Mouse (Mus musculus) left cerebral cortex, adult 8-10 months (tissue): ENCODE data around the gene Cox5a. TPM values are rescaled to one million over a fixed set of nuclear protein-coding genes. Genes with fewer than 3 reads are reported as not detected.

Experiments
- DNase-seq, 2 experiments: peaks; one replicate each; pipeline ENCODE4 v3.0.0; 2022; ENCODE audit warnings: low spot score in 2 of 2
- total RNA-seq, 4 experiments: library from RNA; stranded (reverse); gene quantifications; 2 replicates each; pipeline ENCODE4 v1.2.4; 2022

The Cox5a gene
- total RNA-seq, 4 experiments from 2014 or later = 378 to 411 (median 394) TPM

DNA sequence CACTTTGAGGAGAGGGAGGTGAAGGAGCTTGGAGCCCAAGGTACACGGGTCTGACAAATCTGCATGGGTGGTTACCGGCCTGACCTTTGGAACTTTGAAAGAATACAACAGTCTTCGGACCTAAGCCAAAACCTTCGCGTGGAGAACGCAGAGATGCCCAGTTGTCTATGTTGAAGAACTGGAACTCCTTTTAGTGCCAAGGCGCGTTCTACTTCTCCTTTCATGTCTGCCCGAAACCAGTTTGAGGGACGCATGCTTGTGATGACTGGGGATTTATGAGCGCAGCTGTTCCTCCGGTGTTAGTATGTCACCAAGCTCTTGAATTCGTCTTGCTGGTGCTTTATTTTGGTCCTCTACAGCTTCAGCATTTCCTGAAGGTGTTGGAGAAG lies 40.6 kb downstream of the Cox5a start:
- no peak for DNase-seq

DNA sequence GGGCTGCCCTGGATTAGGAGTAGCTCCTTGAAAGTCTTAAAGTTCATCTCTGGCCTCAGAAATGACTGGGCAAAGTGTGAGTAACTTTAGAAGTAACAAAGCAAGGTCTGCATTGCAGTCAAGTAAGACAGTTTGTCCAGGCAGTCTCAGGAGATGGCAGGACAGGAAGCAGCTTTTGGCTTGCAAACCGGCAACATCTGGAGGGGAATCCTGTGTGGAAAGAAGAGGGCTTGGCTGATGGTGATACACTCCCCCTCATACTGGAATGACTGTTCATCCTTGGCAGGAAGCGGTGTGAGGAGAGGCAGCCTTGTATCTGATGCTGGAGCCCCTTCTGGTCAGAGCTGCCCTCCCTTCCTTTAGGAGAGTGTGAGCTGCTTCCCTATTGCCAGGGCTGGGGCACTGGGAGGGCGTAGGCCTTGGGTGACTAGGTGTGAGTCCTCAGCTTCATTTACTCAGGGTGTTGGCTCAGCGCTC lies 41.9 kb downstream of the Cox5a start:
- DNase-seq = no peak

DNA sequence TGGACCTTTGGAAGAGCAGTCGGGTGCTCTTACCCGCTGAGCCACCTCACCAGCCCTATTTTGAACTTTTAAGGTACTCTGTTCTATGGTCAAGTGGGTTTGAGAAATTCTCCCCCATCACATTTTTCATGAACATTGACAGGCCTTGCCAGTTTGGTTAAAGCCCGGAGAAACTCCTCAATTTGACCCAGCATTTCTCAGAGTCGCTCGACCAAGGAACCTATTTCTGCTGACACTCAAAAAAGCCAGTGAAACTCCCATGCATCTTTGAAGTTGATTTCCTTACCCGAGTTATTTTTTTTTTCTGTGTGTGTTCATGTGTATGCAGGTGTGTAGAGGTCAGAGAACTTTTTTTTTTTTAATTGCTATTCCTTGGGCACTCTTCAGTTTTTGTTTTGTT lies 43.5 kb downstream of the Cox5a start:
- DNase-seq = no peak

DNA sequence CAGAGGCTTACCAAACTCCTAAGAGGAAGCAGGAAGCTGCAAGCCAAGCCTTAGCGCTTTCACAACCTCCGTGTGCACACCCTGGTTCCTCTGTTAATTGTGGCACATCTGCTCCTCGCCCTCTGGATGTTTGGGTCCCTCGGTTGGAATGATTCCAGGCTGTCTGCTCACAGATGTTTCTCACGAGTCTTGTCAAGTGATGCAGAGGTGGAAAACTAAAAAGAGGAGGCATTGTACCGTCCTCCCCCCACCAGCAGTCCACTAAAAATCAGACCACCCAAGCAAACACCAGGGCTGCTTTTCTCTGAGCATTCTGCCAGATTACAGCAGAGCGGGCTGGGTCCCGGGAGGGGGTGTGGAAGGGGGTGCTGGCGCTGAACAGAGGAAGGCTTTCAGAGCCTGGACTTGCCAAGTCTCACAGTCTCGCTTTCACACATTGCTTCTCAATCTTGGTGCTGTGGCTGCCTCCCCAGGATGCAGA lies 44.7 kb downstream of the Cox5a start:
- DNase-seq = peak in 1 of 2 experiments; percentile 70

DNA sequence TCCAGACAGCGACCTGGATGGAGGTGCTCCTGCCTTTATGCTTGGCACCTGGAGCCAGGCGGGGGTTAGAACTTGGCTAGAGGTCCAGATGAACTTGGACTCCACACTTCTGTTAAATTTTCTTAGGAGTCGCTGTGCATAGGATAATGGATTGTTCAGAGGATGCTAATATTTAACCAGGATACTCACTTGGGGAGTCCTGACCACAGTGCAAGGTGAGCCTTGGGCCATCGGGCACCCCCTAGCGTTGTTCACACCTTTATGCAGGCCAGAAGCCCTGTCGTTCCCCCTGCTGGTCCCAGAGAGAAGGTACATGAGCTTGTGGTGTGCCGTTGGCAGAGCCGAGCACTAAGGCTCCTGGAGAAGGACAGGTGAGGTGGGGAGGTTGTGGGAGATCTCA lies 45.8 kb downstream of the Cox5a start:
- DNase-seq = no peak

DNA sequence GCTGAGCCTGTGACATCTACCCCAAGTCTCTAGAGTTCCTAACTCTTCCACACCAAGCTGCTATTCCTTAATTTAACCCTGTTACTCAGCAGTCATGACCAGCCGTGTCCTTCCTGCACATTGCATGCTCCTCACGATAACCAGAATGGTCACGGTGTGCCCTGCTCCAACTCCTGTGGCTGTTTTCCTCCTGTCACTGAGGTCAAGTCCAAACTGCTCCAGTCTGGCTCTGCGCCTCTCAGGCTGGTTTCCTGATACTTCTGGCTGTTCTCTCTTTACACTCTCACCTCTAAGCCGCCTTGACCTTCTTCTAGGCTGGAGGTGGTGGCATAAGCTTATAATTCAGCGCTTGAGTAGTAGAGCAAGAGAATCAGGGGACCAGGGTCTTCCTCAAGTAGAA lies 47.4 kb downstream of the Cox5a start:
- DNase-seq = no peak

DNA sequence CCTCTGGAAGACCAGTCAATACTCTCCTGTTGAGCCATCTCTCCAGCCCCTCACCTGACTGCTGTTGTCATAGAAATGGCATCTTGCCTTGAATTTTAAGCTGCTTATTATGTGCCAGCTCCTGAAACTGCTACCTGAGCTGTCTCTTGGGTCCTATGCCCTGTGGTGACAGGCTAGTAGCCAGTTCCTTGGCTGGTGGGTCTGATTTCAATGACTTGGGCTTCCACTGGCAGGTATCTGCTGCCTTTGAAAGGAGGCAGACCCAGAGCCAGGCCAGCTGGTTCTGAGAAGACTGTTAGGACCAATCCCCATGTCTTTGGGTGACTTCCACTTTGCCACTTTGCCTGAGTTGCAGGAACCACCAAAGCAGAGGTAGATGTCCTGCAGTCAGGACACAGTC lies 53.3 kb downstream of the Cox5a start:
- DNase-seq = no peak

DNA sequence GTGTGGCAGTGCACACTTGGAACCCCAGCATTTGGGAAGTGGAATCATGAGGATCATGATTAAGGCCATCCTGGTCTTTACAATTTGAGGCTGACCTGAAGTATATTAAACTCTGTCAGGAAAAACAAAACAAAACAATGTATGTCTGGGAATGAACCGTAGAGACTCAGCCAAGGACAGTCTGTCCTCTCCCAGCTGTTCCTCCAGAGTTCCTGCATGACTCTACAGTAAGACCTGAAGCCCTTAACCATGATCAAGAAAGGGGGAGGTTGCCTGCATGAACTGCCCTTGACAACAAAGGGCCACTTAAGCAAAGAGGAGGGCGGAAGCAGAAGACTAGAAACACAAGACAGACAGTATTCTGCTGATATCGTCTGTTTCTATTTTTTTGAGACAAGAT lies 54.5 kb downstream of the Cox5a start:
- DNase-seq = no peak

DNA sequence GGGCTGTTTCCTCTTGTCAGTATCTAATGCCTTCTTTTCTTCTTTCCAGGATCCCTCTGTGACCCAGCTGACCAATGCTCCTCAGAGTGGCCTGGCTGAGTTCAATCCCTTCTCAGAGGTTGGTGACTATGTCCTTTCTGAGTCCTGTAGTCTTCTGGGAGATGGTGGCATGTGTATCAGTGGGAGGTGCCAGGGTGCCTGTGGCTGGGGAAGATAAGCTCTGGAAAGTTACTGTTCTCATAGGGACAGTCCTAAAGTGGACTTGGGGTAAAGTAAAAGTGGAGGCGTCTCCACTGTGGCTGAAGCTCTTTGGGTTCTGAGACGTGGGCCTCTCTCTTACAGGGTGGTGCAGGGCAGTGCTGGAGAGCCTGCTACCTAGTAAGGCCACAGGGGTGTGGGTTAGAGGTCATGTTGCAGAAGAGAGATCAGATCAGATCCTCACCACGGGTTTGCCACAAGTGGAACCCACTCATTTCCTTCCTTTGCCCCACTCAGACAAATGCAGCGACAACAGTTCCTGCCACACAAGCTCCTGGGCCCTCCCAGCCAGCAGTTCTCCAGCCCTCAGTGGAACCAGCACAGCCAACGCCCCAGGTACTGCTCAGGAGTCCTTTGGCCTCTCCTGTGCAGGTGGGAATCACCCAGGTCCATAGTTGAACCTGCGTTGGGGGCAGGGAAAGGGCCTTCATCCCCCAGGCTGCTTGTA lies 56.2 kb downstream of the Cox5a start:
- no peak for DNase-seq

Other genes with a start within 250 kb of the Cox5a start
- 10 to 100 TPM; 17.4 to 20.5 (median 17.9) TPM for gene Ppcdc, start 81.2 kb upstream of the Cox5a start, total RNA-seq
- 100 to 1,000 TPM; 371 to 387 (median 384) TPM for gene Scamp5, start 53.2 kb upstream of the Cox5a start, total RNA-seq
- 10 to 100 TPM; 16.0 to 19.5 (median 17.7) TPM for gene Rpp25, start 17.2 kb upstream of the Cox5a start, total RNA-seq
- gene Fam219b, start 16.3 kb downstream of the Cox5a start, total RNA-seq = 10 to 100 TPM; 18.0 to 21.8 (median 20.4) TPM
- gene Mpi, start 31.5 kb downstream of the Cox5a start, total RNA-seq = 10 to 100 TPM; 64.0 to 74.0 (median 66.0) TPM
- gene Scamp2, start 39.7 kb downstream of the Cox5a start, total RNA-seq = 10 to 100 TPM; 22.7 to 29.9 (median 27.9) TPM
- gene Ulk3, start 68.2 kb downstream of the Cox5a start, total RNA-seq = 10 to 100 TPM; 31.8 to 38.2 (median 34.4) TPM
- gene Cplx3, start 85.0 kb downstream of the Cox5a start, total RNA-seq = 10 to 100 TPM; 15.3 to 21.3 (median 19.1) TPM
- gene Lman1l, start 99.5 kb downstream of the Cox5a start, total RNA-seq = not detected
- 10 to 100 TPM; 36.0 to 44.4 (median 41.6) TPM for gene Csk, start 132.4 kb downstream of the Cox5a start, total RNA-seq
- not detected for gene Cyp1a2, start 162.4 kb downstream of the Cox5a start, total RNA-seq
- gene Cyp1a1, start 166.7 kb downstream of the Cox5a start, total RNA-seq = under 1 TPM; 0.14 to 0.25 (median 0.19) TPM
- 10 to 100 TPM; 13.4 to 16.5 (median 14.6) TPM for gene Edc3, start 187.3 kb downstream of the Cox5a start, total RNA-seq
- 10 to 100 TPM; 75.6 to 87.1 (median 78.7) TPM for gene Clk3, start 244.6 kb downstream of the Cox5a start, total RNA-seq